Comparison of ENCODE assay signal across 16 mouse cellular contexts in the genomic region with DNA sequence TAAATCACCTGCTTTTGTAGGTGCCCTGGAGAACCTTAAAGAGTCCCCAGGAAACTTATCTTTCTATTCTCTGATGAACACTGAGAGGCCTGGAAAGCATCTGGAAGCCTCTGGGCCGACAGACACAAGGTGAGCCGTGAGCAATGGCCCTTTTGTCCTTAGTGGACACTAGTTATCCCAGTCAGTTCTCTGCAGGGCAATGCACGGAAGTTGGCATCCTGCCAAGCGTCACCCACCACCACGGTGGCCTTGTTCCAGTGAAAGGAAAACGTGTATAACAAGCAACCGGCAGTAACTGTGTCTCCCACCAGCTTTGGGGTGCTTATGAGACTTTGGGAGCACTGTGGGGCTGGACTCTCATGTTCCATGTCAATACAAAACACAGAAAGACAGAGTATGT. TPM values are rescaled to one million over a fixed set of nuclear protein-coding genes. Genes with fewer than 3 reads are reported as not detected.
A peak's percentile ranks its signal among the peaks of the same experiment; 100 is the strongest.
DNase-seq lines count a peak whose midpoint lies in the region; ATAC-seq and TF ChIP-seq lines count a peak whose summit lies in the region.
"Had no signal": no experiment of that assay in that cellular context is flagged by ENCODE, and none has a peak within 500 bp of the region (broad histone marks: within the 10 kb centered on the region; RNA-seq: fewer than 3 reads in every experiment).

No protein-coding gene starts in this region.

- peak overlapping the region; percentile 78 for H3K4me2 ChIP-seq in hindbrain, embryonic 13.5 days
- H3K4me2 ChIP-seq in hindbrain, embryonic 11.5 days (replicated peaks; ENCODE audit: low read depth, low read length), result no peak overlapping the region
- 0 out of 2 replicates have a peak overlapping the region, but pooled peaks have one; percentile 12 for H3K4me2 ChIP-seq in midbrain, embryonic 15.5 days
- peak overlapping the region; percentile 74; the same call in 1 of the 2 replicates for H3K4me2 ChIP-seq in hindbrain, embryonic 15.5 days
- H3K4me2 ChIP-seq: embryonic facial prominence, embryonic 15.5 days; heart, embryonic 11.5 days had no signal

- no peaks in the 10 kb centered on the region for H3K9me3 ChIP-seq in hindbrain, embryonic 13.5 days
- H3K9me3 ChIP-seq in hindbrain, embryonic 11.5 days (ENCODE audit: control insufficient read depth, low read length), result no peaks in the 10 kb centered on the region
- no peaks in the 10 kb centered on the region for H3K9me3 ChIP-seq in midbrain, embryonic 15.5 days
- H3K9me3 ChIP-seq in midbrain, embryonic 10.5 days (replicated peaks), result no peaks in the 10 kb centered on the region
- H3K9me3 ChIP-seq in MEL (replicated peaks; ENCODE audit: insufficient read depth, low read length), result no peaks in the 10 kb centered on the region
- no peaks in the 10 kb centered on the region for H3K9me3 ChIP-seq in hindbrain, embryonic 15.5 days
- H3K9me3 ChIP-seq: embryonic facial prominence, embryonic 15.5 days; forebrain, embryonic 12.5 days; limb, embryonic 13.5 days had no signal

- no peak for DNase-seq in hindbrain, embryonic 11.5 days (ENCODE audit: low spot score)
- no peak for DNase-seq in midbrain, embryonic 10.5 days (ENCODE audit: low spot score)
- no peak for DNase-seq in MEL (ENCODE audit: low read depth, low spot score)
- DNase-seq: heart, postnatal 14 days; lung, postnatal 10 days; thymus, postnatal 25 days had no signal

- peaks cover 52% of the 10 kb centered on the region for H3K36me3 ChIP-seq in hindbrain, embryonic 13.5 days
- peaks cover 16% of the 10 kb centered on the region for H3K36me3 ChIP-seq in hindbrain, embryonic 11.5 days (ENCODE audit: control insufficient read depth, insufficient read depth, low read length)
- H3K36me3 ChIP-seq in midbrain, embryonic 15.5 days (replicated peaks), result peaks cover 13% of the 10 kb centered on the region; the same call in 1 of the 2 replicates
- peaks cover 60% of the 10 kb centered on the region for H3K36me3 ChIP-seq in midbrain, embryonic 10.5 days
- H3K36me3 ChIP-seq in MEL (ENCODE audit: control insufficient read depth in 1 of 2, insufficient read depth in 2 of 2, low read length in 2 of 2), result peaks cover 5 to 47% of the 10 kb centered on the region in 2 experiments
- H3K36me3 ChIP-seq in hindbrain, embryonic 15.5 days, result peaks cover 28% of the 10 kb centered on the region

- H3K27ac ChIP-seq in hindbrain, embryonic 13.5 days, result peak overlapping the region; percentile 61; the same call in 1 of the 2 replicates
- no peak overlapping the region for H3K27ac ChIP-seq in hindbrain, embryonic 11.5 days (ENCODE audit: low read depth, low read length)
- H3K27ac ChIP-seq in midbrain, embryonic 15.5 days, result no peak overlapping the region
- no peak overlapping the region for H3K27ac ChIP-seq in midbrain, embryonic 10.5 days (replicated peaks)
- H3K27ac ChIP-seq in MEL (ENCODE audit: control insufficient read depth, low read depth, low read length), result peak overlapping the region; percentile 5; the same call in 1 of the 2 replicates
- H3K27ac ChIP-seq in hindbrain, embryonic 15.5 days (replicated peaks), result 0 out of 2 replicates have a peak overlapping the region, but pooled peaks have one; percentile 56
- H3K27ac ChIP-seq: embryonic facial prominence, embryonic 15.5 days; limb, embryonic 13.5 days; liver, embryonic 14.5 days had no signal

- no peak for ATAC-seq in hindbrain, embryonic 13.5 days (ENCODE audit: low FRiP score)
- ATAC-seq in hindbrain, embryonic 11.5 days (ENCODE audit: low FRiP score), result no peak
- ATAC-seq in midbrain, embryonic 15.5 days (replicated peaks), result no peak
- no peak for ATAC-seq in hindbrain, embryonic 15.5 days (ENCODE audit: low FRiP score, low read depth)
- ATAC-seq in monocyte, adult 5-6 weeks (replicated peaks; ENCODE audit: insufficient number of reproducible peaks, low FRiP score, low TSS enrichment, poor library complexity, severe bottlenecking), result no peak
- ATAC-seq: CD4-positive, CD25-positive, alpha-beta regulatory T cell, adult 4 months had no signal

- peaks cover 28% of the 10 kb centered on the region for H3K79me2 ChIP-seq in MEL (ENCODE audit: control insufficient read depth, insufficient read depth, low read length, poor library complexity)

- peaks cover 35% of the 10 kb centered on the region for H3K4me1 ChIP-seq in hindbrain, embryonic 13.5 days (replicated peaks)
- H3K4me1 ChIP-seq in hindbrain, embryonic 11.5 days (replicated peaks; ENCODE audit: control insufficient read depth, insufficient read depth, low read length), result peaks cover 5% of the 10 kb centered on the region; the same call in 1 of the 2 replicates
- peaks cover 33% of the 10 kb centered on the region for H3K4me1 ChIP-seq in midbrain, embryonic 15.5 days
- peaks cover 31% of the 10 kb centered on the region for H3K4me1 ChIP-seq in midbrain, embryonic 10.5 days
- H3K4me1 ChIP-seq in MEL (ENCODE audit: control insufficient read depth in 1 of 2, insufficient read depth in 2 of 2, low read length in 2 of 2), result peaks cover 22 to 45% of the 10 kb centered on the region in 2 experiments
- peaks cover 36% of the 10 kb centered on the region for H3K4me1 ChIP-seq in hindbrain, embryonic 15.5 days (replicated peaks)

- H3K4me3 ChIP-seq in hindbrain, embryonic 13.5 days, result peak overlapping the region; percentile 5
- no peak overlapping the region for H3K4me3 ChIP-seq in hindbrain, embryonic 11.5 days (ENCODE audit: low read depth, low read length)
- no peak overlapping the region for H3K4me3 ChIP-seq in midbrain, embryonic 15.5 days
- H3K4me3 ChIP-seq in midbrain, embryonic 10.5 days, result no peak overlapping the region
- no peak overlapping the region for H3K4me3 ChIP-seq in MEL (ENCODE audit: control insufficient read depth in 1 of 2, insufficient read depth in 1 of 2, low read depth in 2 of 2, low read length in 2 of 2)
- no peak overlapping the region for H3K4me3 ChIP-seq in hindbrain, embryonic 15.5 days
- H3K4me3 ChIP-seq: embryonic facial prominence, embryonic 15.5 days; limb, embryonic 13.5 days had no signal

- H3K27me3 ChIP-seq in hindbrain, embryonic 13.5 days, result no peaks in the 10 kb centered on the region
- no peaks in the 10 kb centered on the region for H3K27me3 ChIP-seq in hindbrain, embryonic 11.5 days (ENCODE audit: control insufficient read depth, insufficient read depth, low read length)
- no peaks in the 10 kb centered on the region for H3K27me3 ChIP-seq in midbrain, embryonic 15.5 days (replicated peaks)
- H3K27me3 ChIP-seq in midbrain, embryonic 10.5 days (ENCODE audit: low read depth, poor library complexity, severe bottlenecking), result peaks cover 12% of the 10 kb centered on the region
- H3K27me3 ChIP-seq in MEL (ENCODE audit: control insufficient read depth in 1 of 2, insufficient read depth in 2 of 2, low read length in 2 of 2), result no peaks in the 10 kb centered on the region
- H3K27me3 ChIP-seq in hindbrain, embryonic 15.5 days, result no peaks in the 10 kb centered on the region
- H3K27me3 ChIP-seq: embryonic facial prominence, embryonic 15.5 days; limb, embryonic 13.5 days had no signal

- TF ChIP-seq CTCF in MEL (IDR thresholded peaks at IDR 0.05 in 2 of 3, conservative IDR thresholded peaks at IDR 0.05 in 1 of 3; ENCODE audit: control insufficient read depth in 1 of 3, insufficient read depth in 1 of 3, low read depth in 2 of 3, low read length in 3 of 3, poor library complexity in 1 of 3, severe bottlenecking in 1 of 3), result no peak

- 54% methylated on average over 7 of the region's 7 CpGs for WGBS in hindbrain, embryonic 13.5 days
- WGBS in hindbrain, embryonic 11.5 days, result 87% methylated on average over 7 of the region's 7 CpGs
- WGBS in midbrain, embryonic 15.5 days, result 68% methylated on average over 7 of the region's 7 CpGs
- WGBS in midbrain, embryonic 10.5 days, result 90% methylated on average over 7 of the region's 7 CpGs
- WGBS in hindbrain, embryonic 15.5 days, result 42% methylated on average over 7 of the region's 7 CpGs

- 0 out of 2 replicates have a peak overlapping the region, but pooled peaks have one; percentile 24 for H3K9ac ChIP-seq in hindbrain, embryonic 13.5 days
- H3K9ac ChIP-seq in hindbrain, embryonic 11.5 days (ENCODE audit: low read depth, low read length), result no peak overlapping the region
- H3K9ac ChIP-seq in midbrain, embryonic 15.5 days, result no peak overlapping the region
- no peak overlapping the region for H3K9ac ChIP-seq in MEL (ENCODE audit: control insufficient read depth, low read depth, low read length, poor library complexity, severe bottlenecking)
- H3K9ac ChIP-seq in hindbrain, embryonic 15.5 days, result no peak overlapping the region
- H3K9ac ChIP-seq: embryonic facial prominence, embryonic 15.5 days; limb, embryonic 13.5 days; liver, embryonic 14.5 days had no signal

- no peak for TF ChIP-seq RAD21 in MEL (IDR thresholded peaks at IDR 0.05; ENCODE audit: low read depth, low read length)

- no peak for TF ChIP-seq EP300 in MEL (IDR thresholded peaks at IDR 0.05; ENCODE audit: low read depth in 1 of 2, low read length in 2 of 2)

- TF ChIP-seq POLR2A in MEL (IDR thresholded peaks at IDR 0.05; ENCODE audit: control insufficient read depth in 1 of 2, insufficient read depth in 1 of 2, low read depth in 1 of 2, low read length in 2 of 2, poor library complexity in 1 of 2), result no peak

RNA-seq across cellular contexts. Expression of a gene that starts 2.7 kb away (rescaled TPM):
- polyA plus RNA-seq in hindbrain, embryonic 13.5 days (2015; fragmentation: Nextera tagmentation; extraction: Ambion mirVana), result 1,027 and 1,043 TPM in 2 replicates
- polyA plus RNA-seq in hindbrain, embryonic 11.5 days (2014; fragmentation: Nextera tagmentation; extraction: Ambion mirVana), result 867 and 895 TPM in 2 replicates
- polyA plus RNA-seq in midbrain, embryonic 15.5 days (2015; fragmentation: Nextera tagmentation; extraction: Ambion mirVana), result 1,104 and 1,156 TPM in 2 replicates
- 946 and 962 TPM in 2 replicates for polyA plus RNA-seq in midbrain, embryonic 10.5 days (2016; fragmentation: Nextera tagmentation; extraction: Ambion mirVana)
- 558 and 572 TPM in 2 replicates for total RNA-seq in MEL (2012; rRNA removed)
- polyA plus RNA-seq in MEL (2012; ENCODE audit: insufficient read depth in 1 of 2, insufficient read length in 2 of 2, low read depth in 1 of 2, low replicate concordance in 2 of 2, missing spikeins in 1 of 2), result 100 to 1,000 TPM in 1 of 2 experiments, not detected in 1; 568 TPM
- 1,065 and 1,090 TPM in 2 replicates for polyA plus RNA-seq in hindbrain, embryonic 15.5 days (2015; fragmentation: Nextera tagmentation; extraction: Ambion mirVana)
- total RNA-seq in monocyte, adult 5-6 weeks (2017), result 23.5 to 34.1 TPM (median 27.5 TPM) in 3 replicates

RNA-seq across cellular contexts. Expression of a gene that starts 34.2 kb away (rescaled TPM):
- 1.5 and 1.9 TPM in 2 replicates for polyA plus RNA-seq in hindbrain, embryonic 13.5 days (2015; fragmentation: Nextera tagmentation; extraction: Ambion mirVana)
- polyA plus RNA-seq in hindbrain, embryonic 11.5 days (2014; fragmentation: Nextera tagmentation; extraction: Ambion mirVana), result 1.3 and 2.0 TPM in 2 replicates
- polyA plus RNA-seq in midbrain, embryonic 15.5 days (2015; fragmentation: Nextera tagmentation; extraction: Ambion mirVana), result 1.0 and 2.1 TPM in 2 replicates
- polyA plus RNA-seq in midbrain, embryonic 10.5 days (2016; fragmentation: Nextera tagmentation; extraction: Ambion mirVana), result 2.7 and 4.0 TPM in 2 replicates
- total RNA-seq in MEL (2012; rRNA removed), result 4.3 and 5.3 TPM in 2 replicates
- 1 to 10 TPM in 1 of 2 experiments, not detected in 1; 8.9 TPM for polyA plus RNA-seq in MEL (2012; ENCODE audit: insufficient read depth in 1 of 2, insufficient read length in 2 of 2, low read depth in 1 of 2, low replicate concordance in 2 of 2, missing spikeins in 1 of 2)
- 1.3 and 2.4 TPM in 2 replicates for polyA plus RNA-seq in hindbrain, embryonic 15.5 days (2015; fragmentation: Nextera tagmentation; extraction: Ambion mirVana)
- 4.9 to 5.5 TPM (median 5.2 TPM) in 3 replicates for total RNA-seq in monocyte, adult 5-6 weeks (2017)

Comparison
In these comparisons a context has a peak if more than half of its experiments do, and no peak if none do; other contexts are left out.
1. H3K27ac ChIP-seq: peak in hindbrain, embryonic 13.5 days (single experiment), MEL (single experiment) and hindbrain, embryonic 15.5 days (single experiment); none in hindbrain, embryonic 11.5 days (single experiment), midbrain, embryonic 15.5 days (single experiment) and midbrain, embryonic 10.5 days (single experiment).